Mouse (Mus musculus): ENCODE measurements around the gene Csrp1. TPM values are rescaled to one million over a fixed set of nuclear protein-coding genes. Genes with fewer than 3 reads are reported as not detected.

Gene Csrp1
- polyA plus RNA-seq, 1 experiment from 2014 or later = 56.2 TPM

GRCm38 (mm10) chr1:135768400-135768799, 48.5 kb downstream of the Csrp1 start:
- Histone ChIP-seq H3K36me3 (peaks cover 10% of the 10 kb centered on the region), H3K9me3 (no peaks in the 10 kb centered on the region), H3K27me3 (ENCODE audit: insufficient read depth, poor library complexity, severe bottlenecking) (peaks cover 54% of the 10 kb centered on the region), H3K4me1 (replicated peaks) (peaks cover 47% of the 10 kb centered on the region), H3K4me3 (no peak overlapping the region), H3K27ac (no peak overlapping the region)
- no peak for DNase-seq (ENCODE audit: low spot score)
- 95% methylated on average over 2 of the region's 2 CpGs for WGBS

- H3K27me3 ChIP-seq (ENCODE audit: insufficient read depth, poor library complexity, severe bottlenecking) = peaks cover 38% of the 10 kb centered on the region
- WGBS = 62% methylated on average over 7 of the region's 7 CpGs
Measured at GRCm38 (mm10) chr1:135770237-135770636, 50.4 kb downstream of the Csrp1 start.

GRCm38 (mm10) chr1:135770896-135771572, 51.2 kb downstream of the Csrp1 start:
- Histone ChIP-seq H3K4me3 (no peak overlapping the region), H3K27ac (no peak overlapping the region), H3K27me3 (ENCODE audit: insufficient read depth, poor library complexity, severe bottlenecking) (peaks cover 30% of the 10 kb centered on the region), H3K9me3 (no peaks in the 10 kb centered on the region), H3K36me3 (peaks cover 10% of the 10 kb centered on the region), H3K4me1 (replicated peaks) (peaks cover 32% of the 10 kb centered on the region)
- DNase-seq (ENCODE audit: low spot score) = no peak
- WGBS = 77% methylated on average over 12 of the region's 12 CpGs

More at GRCm38 (mm10) chr1:135770237-135770636, 50.4 kb downstream of the Csrp1 start:
- DNase-seq (ENCODE audit: low spot score) = no peak
- Histone ChIP-seq H3K4me1 (replicated peaks) (peaks cover 39% of the 10 kb centered on the region), H3K36me3 (peaks cover 10% of the 10 kb centered on the region), H3K4me3 (no peak overlapping the region), H3K27ac (no peak overlapping the region), H3K9me3 (no peaks in the 10 kb centered on the region)

- Histone ChIP-seq H3K4me1 (replicated peaks) (peaks cover 29% of the 10 kb centered on the region), H3K27me3 (ENCODE audit: insufficient read depth, poor library complexity, severe bottlenecking) (peaks cover 30% of the 10 kb centered on the region), H3K9me3 (no peaks in the 10 kb centered on the region), H3K27ac (no peak overlapping the region), H3K36me3 (peaks cover 10% of the 10 kb centered on the region), H3K4me3 (no peak overlapping the region)
- WGBS = 80% methylated on average over 8 of the region's 8 CpGs
- no peak for DNase-seq (ENCODE audit: low spot score)
Measured at GRCm38 (mm10) chr1:135771573-135771970, 51.7 kb downstream of the Csrp1 start.

- no peak for DNase-seq (ENCODE audit: low spot score)
- Histone ChIP-seq H3K27ac (no peak overlapping the region), H3K4me3 (no peak overlapping the region), H3K27me3 (ENCODE audit: insufficient read depth, poor library complexity, severe bottlenecking) (peaks cover 41% of the 10 kb centered on the region), H3K4me1 (replicated peaks) (peaks cover 31% of the 10 kb centered on the region), H3K36me3 (no peaks in the 10 kb centered on the region), H3K9me3 (no peaks in the 10 kb centered on the region)
Measured at GRCm38 (mm10) chr1:135776596-135776995, 56.7 kb downstream of the Csrp1 start.

GRCm38 (mm10) chr1:135777046-135777445, 57.2 kb downstream of the Csrp1 start:
- H3K36me3 ChIP-seq = no peaks in the 10 kb centered on the region
- peaks cover 46% of the 10 kb centered on the region for H3K27me3 ChIP-seq (ENCODE audit: insufficient read depth, poor library complexity, severe bottlenecking)
- 96% methylated on average over 1 of the region's 1 CpGs for WGBS
- peaks cover 31% of the 10 kb centered on the region for H3K4me1 ChIP-seq (replicated peaks)
- H3K9me3 ChIP-seq = no peaks in the 10 kb centered on the region
- no peak overlapping the region for H3K27ac ChIP-seq
- no peak for DNase-seq (ENCODE audit: low spot score)
- no peak overlapping the region for H3K4me3 ChIP-seq

GRCm38 (mm10) chr1:135778780-135779535, 59.1 kb downstream of the Csrp1 start, which contains the start of gene Tnni1:
Gene Tnni1, plus strand, starts transcription at chr1:135779434.
- H3K4me3 ChIP-seq = no peak within 1 kb of the TSS
- H3K4me1 ChIP-seq (replicated peaks) = peaks cover 46% of the 10 kb centered on the region
- no peaks in the 10 kb centered on the region for H3K9me3 ChIP-seq
- peak within 1 kb of the TSS; percentile 69 for H3K27ac ChIP-seq
- no peaks in the 10 kb centered on the region for H3K36me3 ChIP-seq
- 34% methylated on average over 22 of the region's 22 CpGs for WGBS
- H3K27me3 ChIP-seq (ENCODE audit: insufficient read depth, poor library complexity, severe bottlenecking) = peaks cover 47% of the 10 kb centered on the region
- peak; percentile 18 for DNase-seq (ENCODE audit: low spot score)

GRCm38 (mm10) chr1:135780649-135781048, 60.8 kb downstream of the Csrp1 start:
- no peak overlapping the region for H3K27ac ChIP-seq
- no peaks in the 10 kb centered on the region for H3K36me3 ChIP-seq
- H3K4me1 ChIP-seq (replicated peaks) = peaks cover 46% of the 10 kb centered on the region
- 54% methylated on average over 4 of the region's 4 CpGs for WGBS
- peaks cover 53% of the 10 kb centered on the region for H3K27me3 ChIP-seq (ENCODE audit: insufficient read depth, poor library complexity, severe bottlenecking)
- no peak for DNase-seq (ENCODE audit: low spot score)
- H3K4me3 ChIP-seq = no peak overlapping the region
- H3K9me3 ChIP-seq = no peaks in the 10 kb centered on the region

- 12% methylated on average over 13 of the region's 13 CpGs for WGBS
- peaks cover 46% of the 10 kb centered on the region for H3K4me1 ChIP-seq (replicated peaks)
- no peak overlapping the region for H3K27ac ChIP-seq
- peak; percentile 77 for DNase-seq (ENCODE audit: low spot score)
- H3K9me3 ChIP-seq = no peaks in the 10 kb centered on the region
- no peaks in the 10 kb centered on the region for H3K36me3 ChIP-seq
- H3K27me3 ChIP-seq (ENCODE audit: insufficient read depth, poor library complexity, severe bottlenecking) = peaks cover 53% of the 10 kb centered on the region
- H3K4me3 ChIP-seq = no peak overlapping the region
Measured at GRCm38 (mm10) chr1:135781220-135781619, 61.4 kb downstream of the Csrp1 start.

GRCm38 (mm10) chr1:135782816-135783215, 63.0 kb downstream of the Csrp1 start:
- DNase-seq (ENCODE audit: low spot score) = peak; percentile 61
- Histone ChIP-seq H3K4me3 (no peak overlapping the region), H3K4me1 (replicated peaks) (peaks cover 40% of the 10 kb centered on the region), H3K36me3 (no peaks in the 10 kb centered on the region), H3K27ac (peak overlapping the region; percentile 3; the same call in 1 of the 2 replicates), H3K27me3 (ENCODE audit: insufficient read depth, poor library complexity, severe bottlenecking) (peaks cover 43% of the 10 kb centered on the region), H3K9me3 (no peaks in the 10 kb centered on the region)
- 25% methylated on average over 10 of the region's 10 CpGs for WGBS

GRCm38 (mm10) chr1:135787799-135788198, 67.9 kb downstream of the Csrp1 start:
- Histone ChIP-seq H3K36me3 (no peaks in the 10 kb centered on the region), H3K4me1 (replicated peaks) (peaks cover 26% of the 10 kb centered on the region), H3K27ac (no peak overlapping the region), H3K9me3 (no peaks in the 10 kb centered on the region), H3K4me3 (no peak overlapping the region), H3K27me3 (ENCODE audit: insufficient read depth, poor library complexity, severe bottlenecking) (peaks cover 33% of the 10 kb centered on the region)
- WGBS = 41% methylated on average over 3 of the region's 3 CpGs
- DNase-seq (ENCODE audit: low spot score) = peak; percentile 81

- Histone ChIP-seq H3K4me3 (no peak overlapping the region), H3K9me3 (no peaks in the 10 kb centered on the region), H3K4me1 (replicated peaks) (peaks cover 26% of the 10 kb centered on the region), H3K27ac (no peak overlapping the region), H3K27me3 (ENCODE audit: insufficient read depth, poor library complexity, severe bottlenecking) (peaks cover 42% of the 10 kb centered on the region), H3K36me3 (no peaks in the 10 kb centered on the region)
- WGBS = 49% methylated on average over 10 of the region's 10 CpGs
- DNase-seq (ENCODE audit: low spot score) = no peak
Measured at GRCm38 (mm10) chr1:135788708-135789107, 68.8 kb downstream of the Csrp1 start.

- Histone ChIP-seq H3K27me3 (ENCODE audit: insufficient read depth, poor library complexity, severe bottlenecking) (peaks cover 52% of the 10 kb centered on the region), H3K27ac (no peak overlapping the region), H3K36me3 (no peaks in the 10 kb centered on the region), H3K9me3 (no peaks in the 10 kb centered on the region), H3K4me1 (replicated peaks) (peaks cover 37% of the 10 kb centered on the region), H3K4me3 (no peak overlapping the region)
- peak; percentile 84 for DNase-seq (ENCODE audit: low spot score)
- 12% methylated on average over 5 of the region's 5 CpGs for WGBS
Measured at GRCm38 (mm10) chr1:135789815-135790214, 70.0 kb downstream of the Csrp1 start.

Measured in hindbrain, embryonic 10.5 days (tissue).